Mouse (Mus musculus) hindbrain, postnatal 0 days (tissue): ENCODE data around the gene Tmem139. TPM values are rescaled to one million over a fixed set of nuclear protein-coding genes. Genes with fewer than 3 reads are reported as not detected.

Experiments used
- ATAC-seq: fragments of 200-750 bp; cut with Nextera tagmentation; 2 replicates; pipeline ENCODE4 v1.8.0; 2017; ENCODE audit warnings: mild to moderate bottlenecking, moderate TSS enrichment, moderate library complexity
- DNase-seq: peaks from one replicate; pipeline ENCODE4 v3.0.0-alpha.2; 2015; ENCODE audit warnings: low spot score
- H3K27ac ChIP-seq: fragments of 300-500 bp; sonication (generic); 2 replicates; pipeline ENCODE4 v1.5.1; 2014; ENCODE audit warnings: mild to moderate bottlenecking
- H3K27me3 ChIP-seq: fragments of 300-500 bp; sonication (generic); 2 replicates; pipeline ENCODE4 v1.6.1; 2014; ENCODE audit warnings: low read length, mixed read lengths; ENCODE audit not compliant: insufficient read depth
- H3K36me3 ChIP-seq: fragments of 300-500 bp; sonication (generic); 2 replicates; pipeline ENCODE4 v1.6.1; 2014; ENCODE audit warnings: low read length, mixed read lengths; ENCODE audit not compliant: insufficient read depth
- H3K4me1 ChIP-seq: fragments of 300-500 bp; sonication (generic); 2 replicates; pipeline ENCODE4 v1.6.1; 2014; ENCODE audit warnings: antibody characterized with exemption, low read length, mixed read lengths; ENCODE audit not compliant: insufficient read depth
- H3K4me2 ChIP-seq: fragments of 300-500 bp; sonication (generic); 2 replicates; pipeline ENCODE4 v1.6.1; 2014; ENCODE audit warnings: low read depth, mild to moderate bottlenecking, low read length, moderate library complexity, mixed read lengths
- H3K4me3 ChIP-seq: fragments of 300-500 bp; sonication (generic); 2 replicates; pipeline ENCODE4 v1.5.1; 2014; ENCODE audit warnings: low read length
- H3K9ac ChIP-seq: fragments of 300-500 bp; sonication (generic); replicated peaks from 2 replicates; pipeline ENCODE4 v1.6.1; 2014; ENCODE audit warnings: mild to moderate bottlenecking, low read length, moderate library complexity, mixed read lengths
- H3K9me3 ChIP-seq: fragments of 300-500 bp; sonication (generic); 2 replicates; pipeline ENCODE4 v1.6.1; 2016; ENCODE audit warnings: low read length, mixed read lengths
- CTCF ChIP-seq: IDR thresholded peaks from 2 replicates; pipeline ENCODE4 v1.5.1; 2016; ENCODE audit warnings: antibody characterized with exemption, control low read depth, low read depth
- WGBS: fragments of 180-500 bp; shearing (Covaris S2); extraction: QIAGEN DNeasy Blood & Tissue Kit; methylation state at CpG from one replicate; pipeline ENCODE4 v1.1.7; 2014; 5-methylcytosine and 5-hydroxymethylcytosine counted together
- polyA plus RNA-seq: library from polyadenylated mRNA; unstranded; fragments of >200 nt; fragmentation: Nextera tagmentation; extraction: Ambion mirVana; gene quantifications from 2 replicates; pipeline ENCODE4 v1.2.1, GENCODE M21; 2015
- total RNA-seq: library from RNA; depleted of rRNA; stranded (reverse); fragments of >200 nt; gene quantifications from 2 replicates; pipeline ENCODE4 v1.2.3, GENCODE M21; 2014

The Tmem139 gene
- total and polyA plus RNA-seq, 2 experiments from 2014 or later: 0.21 TPM

GRCm38 (mm10) chr6:42237276-42237805 is 24.4 kb upstream of the Tmem139 start:
- H3K27ac ChIP-seq: no peak overlapping the region
- no peak for ATAC-seq
- no peaks in the 10 kb centered on the region for H3K9me3 ChIP-seq
- no peak for TF ChIP-seq CTCF
- DNase-seq: no peak
- H3K4me3 ChIP-seq: no peak overlapping the region
- no peaks in the 10 kb centered on the region for H3K4me1 ChIP-seq
- no peaks in the 10 kb centered on the region for H3K27me3 ChIP-seq
- H3K9ac ChIP-seq: no peak overlapping the region
- no peaks in the 10 kb centered on the region for H3K36me3 ChIP-seq
- no peak overlapping the region for H3K4me2 ChIP-seq
- WGBS: 73% methylated on average over 6 of the region's 6 CpGs

- H3K4me1 ChIP-seq: 0 out of 2 replicates have a peak, but pooled peaks cover 7% of the 10 kb centered on the region
- ATAC-seq (no peak), DNase-seq (no peak)
- no peak overlapping the region for H3K4me2 ChIP-seq
- H3K27me3 ChIP-seq: no peaks in the 10 kb centered on the region
- no peaks in the 10 kb centered on the region for H3K36me3 ChIP-seq
- no peak overlapping the region for H3K9ac ChIP-seq
- H3K9me3 ChIP-seq: no peaks in the 10 kb centered on the region
- no peak overlapping the region for H3K4me3 ChIP-seq
- WGBS: 77% methylated on average over 6 of the region's 6 CpGs
- no peak for TF ChIP-seq CTCF
- no peak overlapping the region for H3K27ac ChIP-seq
Measured at GRCm38 (mm10) chr6:42241311-42242045, 20.3 kb upstream of the Tmem139 start.

DNA sequence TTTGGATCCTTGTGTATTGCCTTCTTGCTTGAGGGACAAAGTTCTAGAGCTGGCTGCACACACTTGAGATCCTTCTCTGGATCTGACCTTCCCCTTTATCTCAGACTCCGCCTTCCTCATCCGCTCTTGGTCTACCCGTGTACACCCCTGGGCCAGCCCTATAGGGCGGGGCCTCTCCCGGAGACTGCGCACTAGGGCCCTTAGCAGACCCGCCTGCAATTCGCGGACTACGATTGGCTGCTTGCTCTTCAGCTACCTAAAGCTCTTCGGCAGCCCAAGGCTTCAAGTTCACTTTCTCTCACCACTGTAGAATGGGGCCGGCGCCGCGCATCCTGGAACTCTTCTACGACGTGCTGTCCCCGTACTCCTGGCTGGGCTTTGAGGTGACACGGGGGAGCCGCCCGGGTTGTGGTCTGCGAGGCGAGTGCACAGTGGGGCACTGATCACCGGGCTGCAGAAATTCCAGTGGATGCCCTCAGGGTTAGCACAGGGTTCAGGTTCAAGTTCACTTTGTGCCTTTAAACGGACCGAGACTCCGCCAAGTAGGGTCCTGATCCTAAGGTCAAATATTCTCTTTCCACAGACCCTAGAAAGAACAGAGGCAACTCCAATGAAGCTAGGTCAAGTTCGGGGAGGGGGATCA is 15.9 kb upstream of the Tmem139 start, which contains the start of gene Gstk1:
Gene Gstk1 (plus strand): TSS at position 225 of the 643 bp plus-strand sequence.
- 3% methylated on average over 28 of the region's 28 CpGs for WGBS
- peak; percentile 99 for ATAC-seq
- H3K27ac ChIP-seq: no peak within 1 kb of the TSS
- 0 out of 2 replicates have a peak, but pooled peaks cover 7% of the 10 kb centered on the region for H3K4me1 ChIP-seq
- peak within 1 kb of the TSS; percentile 94 for H3K4me2 ChIP-seq
- peak; percentile 92 for DNase-seq
- TF ChIP-seq CTCF: no peak
- H3K9ac ChIP-seq: peak within 1 kb of the TSS; percentile 49
- peak within 1 kb of the TSS; percentile 53 for H3K4me3 ChIP-seq
- H3K9me3 ChIP-seq: no peaks in the 10 kb centered on the region
- no peaks in the 10 kb centered on the region for H3K36me3 ChIP-seq
- H3K27me3 ChIP-seq: no peaks in the 10 kb centered on the region

GRCm38 (mm10) chr6:42247173-42247572 is 14.6 kb upstream of the Tmem139 start:
- H3K27ac ChIP-seq: no peak overlapping the region
- no peaks in the 10 kb centered on the region for H3K9me3 ChIP-seq
- 0 out of 2 replicates have a peak, but pooled peaks cover 7% of the 10 kb centered on the region for H3K4me1 ChIP-seq
- DNase-seq (no peak), ATAC-seq (peak; percentile 46)
- WGBS: 9% methylated on average over 8 of the region's 8 CpGs
- H3K9ac ChIP-seq: no peak overlapping the region
- no peaks in the 10 kb centered on the region for H3K36me3 ChIP-seq
- TF ChIP-seq CTCF: no peak
- no peaks in the 10 kb centered on the region for H3K27me3 ChIP-seq
- H3K4me2 ChIP-seq: peak overlapping the region; percentile 45
- H3K4me3 ChIP-seq: peak overlapping the region; percentile 23

- H3K4me1 ChIP-seq: 0 out of 2 replicates have a peak, but pooled peaks cover 7% of the 10 kb centered on the region
- no peak for TF ChIP-seq CTCF
- peak overlapping the region; percentile 45 for H3K4me2 ChIP-seq
- no peak overlapping the region for H3K9ac ChIP-seq
- H3K27ac ChIP-seq: no peak overlapping the region
- H3K9me3 ChIP-seq: no peaks in the 10 kb centered on the region
- no peak for DNase-seq
- H3K4me3 ChIP-seq: no peak overlapping the region
- H3K27me3 ChIP-seq: no peaks in the 10 kb centered on the region
- 68% methylated on average over 1 of the region's 1 CpGs for WGBS
- no peaks in the 10 kb centered on the region for H3K36me3 ChIP-seq
- no peak for ATAC-seq
Measured at GRCm38 (mm10) chr6:42247981-42248380, 13.8 kb upstream of the Tmem139 start.

DNA sequence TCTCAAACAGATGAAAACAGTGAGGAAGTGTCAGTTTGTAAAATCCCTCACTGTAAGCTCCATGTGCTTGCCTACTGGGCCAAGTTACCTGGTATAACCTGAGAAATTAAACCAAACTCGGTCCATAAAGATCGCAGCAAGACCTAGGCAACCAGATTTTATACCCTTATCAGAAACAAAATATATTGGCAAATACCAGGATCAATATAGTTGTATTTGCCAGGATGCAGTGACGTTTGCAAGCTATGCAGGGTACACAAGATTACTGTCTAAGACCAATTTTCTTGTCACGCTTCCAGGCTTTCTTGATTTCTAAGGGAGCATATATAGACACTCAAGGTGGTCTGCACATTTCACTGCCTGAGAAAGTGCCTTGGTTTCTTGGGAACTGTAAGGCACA is 10.0 kb upstream of the Tmem139 start:
- no peak overlapping the region for H3K4me2 ChIP-seq
- DNase-seq (no peak), ATAC-seq (no peak)
- no peak for TF ChIP-seq CTCF
- H3K4me1 ChIP-seq: no peaks in the 10 kb centered on the region
- H3K9ac ChIP-seq: no peak overlapping the region
- no peaks in the 10 kb centered on the region for H3K27me3 ChIP-seq
- 89% methylated on average over 4 of the region's 4 CpGs for WGBS
- H3K27ac ChIP-seq: no peak overlapping the region
- no peaks in the 10 kb centered on the region for H3K36me3 ChIP-seq
- no peak overlapping the region for H3K4me3 ChIP-seq
- no peaks in the 10 kb centered on the region for H3K9me3 ChIP-seq

DNA sequence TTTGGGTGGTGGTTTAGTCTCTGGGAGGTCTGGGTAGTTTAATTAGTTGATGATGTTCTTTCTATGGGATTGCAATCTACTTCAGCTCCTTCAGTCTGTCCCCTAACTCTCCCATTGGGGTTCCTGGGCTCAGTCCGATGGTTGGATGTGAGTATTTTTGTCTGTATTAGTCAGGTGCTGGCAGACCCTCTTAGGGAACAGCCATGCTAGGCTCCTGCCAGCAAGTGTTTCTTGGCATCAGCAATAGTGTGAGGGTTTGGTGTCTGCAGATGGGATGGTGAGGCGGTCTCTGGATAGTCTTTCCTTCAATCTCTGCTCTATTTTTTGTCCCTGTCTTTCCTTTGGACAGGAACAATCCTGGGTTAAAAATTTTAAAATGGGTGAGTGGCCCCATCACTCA is 8.7 kb upstream of the Tmem139 start:
- Histone ChIP-seq H3K27ac (no peak overlapping the region), H3K9ac (no peak overlapping the region), H3K27me3 (no peaks in the 10 kb centered on the region), H3K4me3 (no peak overlapping the region), H3K4me1 (no peaks in the 10 kb centered on the region), H3K4me2 (no peak overlapping the region), H3K9me3 (no peaks in the 10 kb centered on the region), H3K36me3 (no peaks in the 10 kb centered on the region)
- no peak for TF ChIP-seq CTCF
- DNase-seq (no peak), ATAC-seq (no peak)
- WGBS: 71% methylated on average over 2 of the region's 2 CpGs
